Mouse (Mus musculus): ENCODE results near the gene Rgr. TPM values are rescaled to one million over a fixed set of nuclear protein-coding genes. Genes with fewer than 3 reads are reported as not detected.

The Rgr gene
- polyA plus RNA-seq, 1 experiment from 2014 or later = not detected

Other genes starting within 250 kb of the Rgr start
- gene Ccser2, start 80.2 kb downstream of the Rgr start, polyA plus RNA-seq (2015; fragmentation: Nextera tagmentation; extraction: Ambion mirVana) = 26.0 and 28.9 TPM in 2 replicates
- gene Lrit1, start 5.9 kb upstream of the Rgr start, polyA plus RNA-seq (2015; fragmentation: Nextera tagmentation; extraction: Ambion mirVana) = not detected in 2 replicates
- gene Lrit2, start 19.0 kb upstream of the Rgr start, polyA plus RNA-seq (2015; fragmentation: Nextera tagmentation; extraction: Ambion mirVana) = not detected in 2 replicates
- 0.27 and 0.32 TPM in 2 replicates for gene Cdhr1, start 49.4 kb upstream of the Rgr start, polyA plus RNA-seq (2015; fragmentation: Nextera tagmentation; extraction: Ambion mirVana)
- 11.8 and 20.9 TPM in 2 replicates for gene 2610528A11Rik, start 65.1 kb upstream of the Rgr start, polyA plus RNA-seq (2015; fragmentation: Nextera tagmentation; extraction: Ambion mirVana)
- 242 and 244 TPM in 2 replicates for gene Ghitm, start 86.3 kb upstream of the Rgr start, polyA plus RNA-seq (2015; fragmentation: Nextera tagmentation; extraction: Ambion mirVana)